Mouse (Mus musculus): Measurements from ENCODE around the gene Patj.

DNA sequence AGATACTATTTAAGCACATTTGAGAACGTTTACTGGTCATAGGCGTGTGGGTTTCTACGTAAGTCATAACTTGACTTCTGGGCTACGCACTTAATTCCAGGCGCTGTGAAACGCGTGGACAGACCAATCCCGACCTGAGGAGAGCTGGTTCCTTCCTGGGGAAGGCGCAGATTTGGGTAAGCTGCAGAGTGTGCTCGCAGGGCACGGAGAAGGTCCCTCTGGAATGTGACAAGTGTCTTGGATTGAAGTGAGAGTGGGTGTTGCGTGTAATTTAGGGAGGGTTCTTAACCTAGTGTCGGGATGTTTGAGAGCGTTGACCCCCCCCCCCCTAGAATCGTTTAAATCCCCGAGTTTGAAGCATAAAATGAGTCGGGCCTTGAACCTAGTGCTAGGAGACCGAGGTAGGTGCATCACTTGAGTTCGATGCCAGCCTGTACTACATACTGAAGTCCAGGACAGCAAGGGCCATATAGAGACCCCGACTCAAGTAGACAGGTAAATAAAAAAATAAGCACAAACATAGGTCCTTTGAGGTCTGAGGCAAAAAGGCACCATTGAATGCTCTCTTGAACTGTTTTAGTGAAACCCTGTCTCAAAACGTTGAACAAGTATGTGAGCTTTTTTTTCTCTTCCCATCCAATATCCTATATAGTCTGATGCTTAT, 331.8 kb downstream of the Patj start:
- TF ChIP-seq TBP (IDR thresholded peaks at IDR 0.05; ENCODE audit: low read depth, low read length) (no peak), BHLHE40 (IDR thresholded peaks at IDR 0.05; ENCODE audit: borderline replicate concordance, low read depth, low read length) (no peak)
